In the genomic region with DNA sequence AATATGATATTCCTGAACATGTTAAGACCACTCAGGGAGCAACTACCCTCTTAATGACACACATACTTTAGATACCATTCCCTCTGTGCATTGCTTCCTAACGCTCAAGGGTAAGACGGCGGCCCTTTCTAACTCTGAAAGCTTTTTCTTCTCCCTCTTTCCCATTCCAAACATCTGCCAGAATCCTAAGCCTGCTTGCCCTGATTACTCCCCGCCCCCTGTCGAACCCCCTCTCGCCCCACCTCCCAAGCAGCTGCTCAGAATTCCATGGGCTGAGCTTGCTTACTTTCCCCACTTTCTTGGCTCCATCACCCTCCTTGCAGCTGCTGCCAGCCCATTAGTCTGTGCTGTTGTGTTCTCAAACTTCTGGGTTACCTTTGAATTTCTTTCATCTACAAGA, we compare ENCODE assay signal across 8 mouse cellular contexts. TPM values are rescaled to one million over a fixed set of nuclear protein-coding genes. Genes with fewer than 3 reads are reported as not detected.
DNase-seq lines count a peak whose midpoint lies in the region; ATAC-seq and TF ChIP-seq lines count a peak whose summit lies in the region.

No protein-coding gene starts in this region.

- intact Hi-C loops in gastrocnemius, postnatal 36 days (cut with DNase I): no loop called here

- ATAC-seq in heart, embryonic 13.5 days (ENCODE audit: extremely low read depth, insufficient number of reproducible peaks, low FRiP score, low TSS enrichment): no peak
- ATAC-seq in limb, embryonic 12.5 days (ENCODE audit: insufficient number of reproducible peaks, insufficient read depth, low FRiP score, low TSS enrichment, low read depth): peak; percentile 62
- ATAC-seq in midbrain, embryonic 15.5 days (replicated peaks): no peak
- ATAC-seq in cerebellum, adult (ENCODE audit: insufficient number of reproducible peaks, low FRiP score, low TSS enrichment): no peak

- TF ChIP-seq POLR2A in brain, embryonic 14.5 days (IDR thresholded peaks at IDR 0.05; ENCODE audit: borderline replicate concordance, extremely low read depth, insufficient read depth, insufficient read length, poor library complexity, severe bottlenecking): no peak

- H3K4me2 ChIP-seq in heart, embryonic 13.5 days: peak overlapping the region; percentile 53
- H3K4me2 ChIP-seq in limb, embryonic 12.5 days: peak overlapping the region; percentile 31
- no peak overlapping the region for H3K4me2 ChIP-seq in midbrain, embryonic 15.5 days

- H3K9ac ChIP-seq in heart, embryonic 13.5 days: peak overlapping the region; percentile 50
- no peak overlapping the region for H3K9ac ChIP-seq in limb, embryonic 12.5 days (replicated peaks)
- no peak overlapping the region for H3K9ac ChIP-seq in midbrain, embryonic 15.5 days

- H3K36me3 ChIP-seq in heart, embryonic 13.5 days: peaks cover 39% of the 10 kb centered on the region
- H3K36me3 ChIP-seq in limb, embryonic 12.5 days: no peaks in the 10 kb centered on the region
- no peaks in the 10 kb centered on the region for H3K36me3 ChIP-seq in midbrain, embryonic 15.5 days (replicated peaks)

- WGBS in heart, embryonic 13.5 days: 9% methylated on average over 6 of the region's 6 CpGs
- WGBS in limb, embryonic 12.5 days: 2% methylated on average over 6 of the region's 6 CpGs
- WGBS in midbrain, embryonic 15.5 days: 10% methylated on average over 6 of the region's 6 CpGs

- peak overlapping the region; percentile 74 for H3K27ac ChIP-seq in heart, embryonic 13.5 days (replicated peaks)
- H3K27ac ChIP-seq in limb, embryonic 12.5 days: peak overlapping the region; percentile 78
- 0 out of 2 replicates have a peak overlapping the region, but pooled peaks have one; percentile 45 for H3K27ac ChIP-seq in midbrain, embryonic 15.5 days

- peak; percentile 16 for DNase-seq in gastrocnemius, adult 18-20 months (ENCODE audit: low spot score)
- no peak for DNase-seq in gastrocnemius, postnatal 36 days
- peak; percentile 87 for DNase-seq in brain, embryonic 14.5 days (ENCODE audit: low read depth)
- DNase-seq in ovary, postnatal 10 days (ENCODE audit: low spot score): no peak

- H3K4me1 ChIP-seq in heart, embryonic 13.5 days: peaks cover 41% of the 10 kb centered on the region
- H3K4me1 ChIP-seq in limb, embryonic 12.5 days (replicated peaks): peaks cover 27% of the 10 kb centered on the region
- peaks cover 28% of the 10 kb centered on the region for H3K4me1 ChIP-seq in midbrain, embryonic 15.5 days

- H3K27me3 ChIP-seq in heart, embryonic 13.5 days (replicated peaks): no peaks in the 10 kb centered on the region
- no peaks in the 10 kb centered on the region for H3K27me3 ChIP-seq in limb, embryonic 12.5 days
- no peaks in the 10 kb centered on the region for H3K27me3 ChIP-seq in midbrain, embryonic 15.5 days (replicated peaks)

- H3K4me3 ChIP-seq in heart, embryonic 13.5 days: 0 out of 2 replicates have a peak overlapping the region, but pooled peaks have one; percentile 4
- no peak overlapping the region for H3K4me3 ChIP-seq in limb, embryonic 12.5 days (replicated peaks)
- no peak overlapping the region for H3K4me3 ChIP-seq in midbrain, embryonic 15.5 days

- no peaks in the 10 kb centered on the region for H3K9me3 ChIP-seq in heart, embryonic 13.5 days
- H3K9me3 ChIP-seq in limb, embryonic 12.5 days: no peaks in the 10 kb centered on the region
- no peaks in the 10 kb centered on the region for H3K9me3 ChIP-seq in midbrain, embryonic 15.5 days

- no peak for TF ChIP-seq CTCF in brain, embryonic 14.5 days (IDR thresholded peaks at IDR 0.05; ENCODE audit: borderline replicate concordance, extremely low read depth, insufficient read depth, insufficient read length)

RNA-seq across cellular contexts. Expression of gene Tom1l1, which starts 23.0 kb away (rescaled TPM):
- total RNA-seq in gastrocnemius, adult 18-20 months (2021): 10 to 100 TPM; 13.5 to 16.1 TPM
- total RNA-seq in gastrocnemius, postnatal 36 days (2021): 10 to 100 TPM; 11.7 to 13.9 TPM
- 6.1 and 14.0 TPM in 2 replicates for polyA plus RNA-seq in brain, embryonic 14.5 days (2012; rRNA removed)
- polyA plus RNA-seq in heart, embryonic 13.5 days (2015; fragmentation: Nextera tagmentation; extraction: Ambion mirVana): 29.3 and 37.8 TPM in 2 replicates
- 12.4 and 14.7 TPM in 2 replicates for polyA plus RNA-seq in limb, embryonic 12.5 days (2016; fragmentation: Nextera tagmentation; extraction: Ambion mirVana)
- 17.9 and 18.8 TPM in 2 replicates for polyA plus RNA-seq in midbrain, embryonic 15.5 days (2015; fragmentation: Nextera tagmentation; extraction: Ambion mirVana)

RNA-seq across cellular contexts. Expression of gene Cox11, which starts 27.2 kb away (rescaled TPM):
- 10 to 100 TPM; 22.1 to 23.6 TPM for total RNA-seq in gastrocnemius, adult 18-20 months (2021)
- 10 to 100 TPM; 21.5 to 21.8 TPM for total RNA-seq in gastrocnemius, postnatal 36 days (2021)
- 30.7 and 32.7 TPM in 2 replicates for polyA plus RNA-seq in brain, embryonic 14.5 days (2012; rRNA removed)
- polyA plus RNA-seq in heart, embryonic 13.5 days (2015; fragmentation: Nextera tagmentation; extraction: Ambion mirVana): 33.5 and 37.1 TPM in 2 replicates
- 43.1 and 45.9 TPM in 2 replicates for polyA plus RNA-seq in limb, embryonic 12.5 days (2016; fragmentation: Nextera tagmentation; extraction: Ambion mirVana)
- 42.2 and 45.3 TPM in 2 replicates for polyA plus RNA-seq in midbrain, embryonic 15.5 days (2015; fragmentation: Nextera tagmentation; extraction: Ambion mirVana)

RNA-seq across cellular contexts. Expression of gene Stxbp4, which starts 27.3 kb away (rescaled TPM):
- 10 to 100 TPM; 12.8 to 14.5 TPM for total RNA-seq in gastrocnemius, adult 18-20 months (2021)
- 10 to 100 TPM; 13.8 to 15.4 TPM for total RNA-seq in gastrocnemius, postnatal 36 days (2021)
- 8.4 and 12.3 TPM in 2 replicates for polyA plus RNA-seq in brain, embryonic 14.5 days (2012; rRNA removed)
- polyA plus RNA-seq in heart, embryonic 13.5 days (2015; fragmentation: Nextera tagmentation; extraction: Ambion mirVana): 12.0 and 12.4 TPM in 2 replicates
- 39.1 and 43.5 TPM in 2 replicates for polyA plus RNA-seq in limb, embryonic 12.5 days (2016; fragmentation: Nextera tagmentation; extraction: Ambion mirVana)
- polyA plus RNA-seq in midbrain, embryonic 15.5 days (2015; fragmentation: Nextera tagmentation; extraction: Ambion mirVana): 21.0 and 21.4 TPM in 2 replicates

Comparison
In these comparisons a context has a peak if more than half of its experiments do, and no peak if none do; other contexts are left out.
1. DNase-seq: peak in gastrocnemius, adult 18-20 months (single experiment) and brain, embryonic 14.5 days (single experiment); none in gastrocnemius, postnatal 36 days (0 of 2) and ovary, postnatal 10 days (single experiment).
2. Peak in every context shown above with its lines, with median percentiles within 50 percentile points of each other: H3K27ac ChIP-seq.